25 mouse cellular contexts compared by ENCODE assay signal in the genomic region with DNA sequence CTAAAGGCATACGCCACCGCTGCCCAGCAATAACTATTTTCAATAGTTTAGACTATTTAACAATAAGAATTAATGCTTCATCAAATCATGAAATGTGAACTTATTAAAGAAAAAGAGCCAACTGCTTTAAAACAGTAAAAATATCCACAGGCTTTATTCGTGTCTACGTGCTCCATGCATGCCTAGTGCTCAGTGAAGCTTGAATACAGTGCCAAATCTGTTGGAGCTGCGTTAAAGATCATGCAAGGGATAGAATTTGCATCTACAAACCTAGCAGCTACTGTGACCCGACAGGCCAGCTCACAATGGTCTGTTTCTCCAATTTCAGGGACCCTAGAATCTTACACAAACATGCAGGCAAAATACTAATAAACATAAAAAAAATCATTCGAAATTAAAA.
"Had no signal": no experiment of that assay in that cellular context is flagged by ENCODE, and none has a peak within 500 bp of the region (broad histone marks: within the 10 kb centered on the region; RNA-seq: fewer than 3 reads in every experiment).

No protein-coding gene starts in this region.

- H3K4me1 ChIP-seq: limb, embryonic 10.5 days; limb, embryonic 13.5 days; liver, embryonic 12.5 days; liver, embryonic 15.5 days; lung, embryonic 15.5 days; megakaryocyte, embryonic 14.5 days; midbrain, embryonic 10.5 days; midbrain, embryonic 13.5 days; neural tube, embryonic 13.5 days; stomach, embryonic 15.5 days had no signal

- H3K9me3 ChIP-seq: limb, embryonic 10.5 days; limb, embryonic 13.5 days; liver, embryonic 12.5 days; liver, embryonic 15.5 days; lung, embryonic 15.5 days; megakaryocyte, embryonic 14.5 days; midbrain, embryonic 10.5 days; midbrain, embryonic 13.5 days; neural tube, embryonic 13.5 days; stomach, embryonic 15.5 days had no signal

- H3K27ac ChIP-seq: layer of hippocampus, adult 2 months; limb, embryonic 10.5 days; limb, embryonic 13.5 days; liver, embryonic 12.5 days; liver, embryonic 15.5 days; lung, embryonic 15.5 days; midbrain, embryonic 10.5 days; midbrain, embryonic 13.5 days; neural tube, embryonic 13.5 days; stomach, embryonic 15.5 days had no signal

- ATAC-seq: inflammation-experienced regulatory T-cells, adult 6 months; intestine, embryonic 16.5 days; liver, embryonic 12.5 days; midbrain, embryonic 13.5 days; midbrain, embryonic 16.5 days had no signal

- H3K27me3 ChIP-seq: limb, embryonic 13.5 days; liver, embryonic 12.5 days; liver, embryonic 15.5 days; lung, embryonic 15.5 days; megakaryocyte, embryonic 14.5 days; midbrain, embryonic 13.5 days; neural tube, embryonic 13.5 days; stomach, embryonic 15.5 days had no signal

- H3K36me3 ChIP-seq: limb, embryonic 10.5 days; limb, embryonic 13.5 days; liver, embryonic 12.5 days; liver, embryonic 15.5 days; lung, embryonic 15.5 days; midbrain, embryonic 10.5 days; midbrain, embryonic 13.5 days; neural tube, embryonic 13.5 days; stomach, embryonic 15.5 days had no signal

- H3K4me3 ChIP-seq: layer of hippocampus, adult 2 months; limb, embryonic 10.5 days; limb, embryonic 13.5 days; liver, embryonic 12.5 days; liver, embryonic 15.5 days; lung, embryonic 15.5 days; megakaryocyte, embryonic 14.5 days; midbrain, embryonic 10.5 days; midbrain, embryonic 13.5 days; myocyte; neural tube, embryonic 13.5 days; stomach, embryonic 15.5 days had no signal

- H3K4me2 ChIP-seq: limb, embryonic 13.5 days; liver, embryonic 12.5 days; liver, embryonic 15.5 days; lung, embryonic 15.5 days; midbrain, embryonic 13.5 days; neural tube, embryonic 13.5 days; stomach, embryonic 15.5 days had no signal

- DNase-seq: kidney, postnatal 25 days; layer of hippocampus, adult 9-11 months; liver; lung, adult 18-20 months; lung, postnatal 10 days; lung, postnatal 36 days; right cerebral cortex, adult 18-20 months; right cerebral cortex, postnatal 14 days; spleen, adult 18-20 months; thymus, postnatal 25 days had no signal

- H3K9ac ChIP-seq: limb, embryonic 13.5 days; liver, embryonic 12.5 days; liver, embryonic 15.5 days; lung, embryonic 15.5 days; midbrain, embryonic 13.5 days; neural tube, embryonic 13.5 days; stomach, embryonic 15.5 days had no signal
